Mouse (Mus musculus): ENCODE measurements around the gene Chil4. TPM values are rescaled to one million over a fixed set of nuclear protein-coding genes. Genes with fewer than 3 reads are reported as not detected.
"Not testable (repeated sequence)": the region's sequence is repeated elsewhere in the genome, so short reads cannot be mapped to it uniquely, and the experiment has no call there.

Chil4 gene
- polyA plus RNA-seq, 1 experiment: not detected

- TF ChIP-seq EP300 (IDR thresholded peaks at IDR 0.05; ENCODE audit: insufficient read depth, low read depth, low read length) (no peak), POLR2A (IDR thresholded peaks at IDR 0.05; ENCODE audit: insufficient read depth, low read length) (no peak), CTCF (IDR thresholded peaks at IDR 0.05; ENCODE audit: low read depth, low read length) (no peak)
- H3K36me3 ChIP-seq (ENCODE audit: control insufficient read depth, insufficient read depth, low read length, poor library complexity, severe bottlenecking): no peaks in the 10 kb centered on the region
- no peaks in the 10 kb centered on the region for H3K27me3 ChIP-seq (ENCODE audit: control insufficient read depth, insufficient read depth, low read length, poor library complexity, severe bottlenecking)
- no peak overlapping the region for H3K9ac ChIP-seq (ENCODE audit: low read depth, poor library complexity, severe bottlenecking)
- no peak overlapping the region for H3K27ac ChIP-seq (ENCODE audit: insufficient read depth, low read length)
- H3K4me3 ChIP-seq (ENCODE audit: low read depth, low read length): no peak overlapping the region
- H3K4me1 ChIP-seq (ENCODE audit: control insufficient read depth, insufficient read depth, low read length): no peaks in the 10 kb centered on the region
- peaks cover 4% of the 10 kb centered on the region for H3K9me3 ChIP-seq (replicated peaks; ENCODE audit: control insufficient read depth, insufficient read depth, low read length, poor library complexity, severe bottlenecking)
Measured at GRCm38 (mm10) chr3:106196276-106196675, 23.0 kb downstream of the Chil4 start.

- H3K36me3 ChIP-seq (ENCODE audit: control insufficient read depth, insufficient read depth, low read length, poor library complexity, severe bottlenecking): no peaks in the 10 kb centered on the region
- H3K9ac ChIP-seq (ENCODE audit: low read depth, poor library complexity, severe bottlenecking): no peak overlapping the region
- H3K4me1 ChIP-seq (ENCODE audit: control insufficient read depth, insufficient read depth, low read length): no peaks in the 10 kb centered on the region
- H3K9me3 ChIP-seq (replicated peaks; ENCODE audit: control insufficient read depth, insufficient read depth, low read length, poor library complexity, severe bottlenecking): peaks cover 4% of the 10 kb centered on the region
- H3K4me3 ChIP-seq (ENCODE audit: low read depth, low read length): no peak overlapping the region
- TF ChIP-seq CTCF (IDR thresholded peaks at IDR 0.05; ENCODE audit: low read depth, low read length) (no peak), EP300 (IDR thresholded peaks at IDR 0.05; ENCODE audit: insufficient read depth, low read depth, low read length) (no peak), POLR2A (IDR thresholded peaks at IDR 0.05; ENCODE audit: insufficient read depth, low read length) (no peak)
- no peak overlapping the region for H3K27ac ChIP-seq (ENCODE audit: insufficient read depth, low read length)
- H3K27me3 ChIP-seq (ENCODE audit: control insufficient read depth, insufficient read depth, low read length, poor library complexity, severe bottlenecking): no peaks in the 10 kb centered on the region
Measured at GRCm38 (mm10) chr3:106195486-106195885, 23.8 kb downstream of the Chil4 start.

GRCm38 (mm10) chr3:106187991-106188390 lies 31.3 kb downstream of the Chil4 start:
- Histone ChIP-seq H3K27me3 (ENCODE audit: control insufficient read depth, insufficient read depth, low read length, poor library complexity, severe bottlenecking) (no peaks in the 10 kb centered on the region), H3K4me1 (ENCODE audit: control insufficient read depth, insufficient read depth, low read length) (no peaks in the 10 kb centered on the region), H3K4me3 (ENCODE audit: low read depth, low read length) (no peak overlapping the region), H3K9me3 (replicated peaks; ENCODE audit: control insufficient read depth, insufficient read depth, low read length, poor library complexity, severe bottlenecking) (peaks cover 36% of the 10 kb centered on the region), H3K9ac (ENCODE audit: low read depth, poor library complexity, severe bottlenecking) (no peak overlapping the region), H3K27ac (ENCODE audit: insufficient read depth, low read length) (no peak overlapping the region), H3K36me3 (ENCODE audit: control insufficient read depth, insufficient read depth, low read length, poor library complexity, severe bottlenecking) (no peaks in the 10 kb centered on the region)
- no peak for TF ChIP-seq EP300 (IDR thresholded peaks at IDR 0.05; ENCODE audit: insufficient read depth, low read depth, low read length)
- TF ChIP-seq POLR2A (IDR thresholded peaks at IDR 0.05; ENCODE audit: insufficient read depth, low read length): no peak
- TF ChIP-seq CTCF (IDR thresholded peaks at IDR 0.05; ENCODE audit: low read depth, low read length): no peak

GRCm38 (mm10) chr3:106177509-106178189 lies 41.7 kb downstream of the Chil4 start:
- H3K36me3 ChIP-seq (ENCODE audit: control insufficient read depth, insufficient read depth, low read length, poor library complexity, severe bottlenecking): no peaks in the 10 kb centered on the region
- H3K27me3 ChIP-seq (ENCODE audit: control insufficient read depth, insufficient read depth, low read length, poor library complexity, severe bottlenecking): peaks cover 3% of the 10 kb centered on the region; the same call in 1 of the 2 replicates
- no peak for TF ChIP-seq CTCF (IDR thresholded peaks at IDR 0.05; ENCODE audit: low read depth, low read length)
- no peak for TF ChIP-seq POLR2A (IDR thresholded peaks at IDR 0.05; ENCODE audit: insufficient read depth, low read length)
- TF ChIP-seq EP300 (IDR thresholded peaks at IDR 0.05; ENCODE audit: insufficient read depth, low read depth, low read length): no peak
- no peak overlapping the region for H3K27ac ChIP-seq (ENCODE audit: insufficient read depth, low read length)
- H3K9me3 ChIP-seq (replicated peaks; ENCODE audit: control insufficient read depth, insufficient read depth, low read length, poor library complexity, severe bottlenecking): peaks cover 13% of the 10 kb centered on the region
- no peaks in the 10 kb centered on the region for H3K4me1 ChIP-seq (ENCODE audit: control insufficient read depth, insufficient read depth, low read length)
- H3K9ac ChIP-seq (ENCODE audit: low read depth, poor library complexity, severe bottlenecking): no peak overlapping the region
- no peak overlapping the region for H3K4me3 ChIP-seq (ENCODE audit: low read depth, low read length)

GRCm38 (mm10) chr3:106174971-106175370 lies 44.3 kb downstream of the Chil4 start:
- not testable (repeated sequence) for H3K4me1 ChIP-seq (ENCODE audit: control insufficient read depth, insufficient read depth, low read length); H3K36me3 ChIP-seq (ENCODE audit: control insufficient read depth, insufficient read depth, low read length, poor library complexity, severe bottlenecking); H3K27ac ChIP-seq (ENCODE audit: insufficient read depth, low read length); H3K27me3 ChIP-seq (ENCODE audit: control insufficient read depth, insufficient read depth, low read length, poor library complexity, severe bottlenecking); H3K9ac ChIP-seq (ENCODE audit: low read depth, poor library complexity, severe bottlenecking); H3K4me3 ChIP-seq (ENCODE audit: low read depth, low read length)
- H3K9me3 ChIP-seq (replicated peaks; ENCODE audit: control insufficient read depth, insufficient read depth, low read length, poor library complexity, severe bottlenecking): peaks cover 11% of the 10 kb centered on the region

- not testable (repeated sequence) for H3K27me3 ChIP-seq (ENCODE audit: control insufficient read depth, insufficient read depth, low read length, poor library complexity, severe bottlenecking); H3K9me3 ChIP-seq (replicated peaks; ENCODE audit: control insufficient read depth, insufficient read depth, low read length, poor library complexity, severe bottlenecking); H3K27ac ChIP-seq (ENCODE audit: insufficient read depth, low read length); H3K4me1 ChIP-seq (ENCODE audit: control insufficient read depth, insufficient read depth, low read length); H3K36me3 ChIP-seq (ENCODE audit: control insufficient read depth, insufficient read depth, low read length, poor library complexity, severe bottlenecking); H3K9ac ChIP-seq (ENCODE audit: low read depth, poor library complexity, severe bottlenecking); H3K4me3 ChIP-seq (ENCODE audit: low read depth, low read length)
Measured at GRCm38 (mm10) chr3:106172506-106172905, 46.8 kb downstream of the Chil4 start.

Measured in ES-Bruce4 (cell line).